Mouse (Mus musculus) MEL (cell line): Measurements from ENCODE around the gene Rsph1. TPM values are rescaled to one million over a fixed set of nuclear protein-coding genes. Genes with fewer than 3 reads are reported as not detected.

ENCODE experiments used
- DNase-seq: peaks from one replicate; pipeline ENCODE4 v3.0.0; 2011; ENCODE audit warnings: low read depth, low spot score
- H3K27ac ChIP-seq: 2 replicates; pipeline ENCODE4 v1.5.1; 2012; ENCODE audit warnings: low read depth, mild to moderate bottlenecking, control low read depth, low read length, moderate library complexity; ENCODE audit not compliant: control insufficient read depth
- H3K27me3 ChIP-seq, 2 experiments: fragments of 150-350 bp in 1 of 2; sonication (generic) in 1 of 2; 2 replicates each; pipeline ENCODE4 v1.6.1; 2012; ENCODE audit warnings: low read length in 2 of 2, mild to moderate bottlenecking in 2 of 2, improper control_type of control experiment in 1 of 2, moderate library complexity in 1 of 2; ENCODE audit not compliant: insufficient read depth in 2 of 2, control insufficient read depth in 1 of 2
- H3K36me3 ChIP-seq, 2 experiments: 2 replicates each; pipeline ENCODE4 v1.6.1; 2012 to 2014; ENCODE audit warnings: low read length in 2 of 2, improper control_type of control experiment in 1 of 2, inconsistent platforms in 1 of 2, mild to moderate bottlenecking in 1 of 2; ENCODE audit not compliant: insufficient read depth in 2 of 2, control insufficient read depth in 1 of 2
- H3K4me1 ChIP-seq, 2 experiments: fragments of 150-350 bp in 1 of 2; sonication (generic) in 1 of 2; 2 replicates each; pipeline ENCODE4 v1.6.1; 2012; ENCODE audit warnings: low read length in 2 of 2, improper control_type of control experiment in 1 of 2, mild to moderate bottlenecking in 1 of 2; ENCODE audit not compliant: insufficient read depth in 2 of 2, control insufficient read depth in 1 of 2
- H3K4me3 ChIP-seq, 2 experiments: fragments of 150-350 bp in 1 of 2; sonication (generic) in 1 of 2; 2 replicates each; pipeline ENCODE4 v1.5.1; 2012; ENCODE audit warnings: low read depth in 2 of 2, low read length in 2 of 2, mild to moderate bottlenecking in 2 of 2, moderate library complexity in 2 of 2, control low read depth in 1 of 2, improper control_type of control experiment in 1 of 2; ENCODE audit not compliant: control insufficient read depth in 1 of 2, insufficient read depth in 1 of 2
- H3K79me2 ChIP-seq: 2 replicates; pipeline ENCODE4 v1.6.1; 2012; ENCODE audit warnings: mild to moderate bottlenecking, low read length, moderate library complexity; ENCODE audit not compliant: control insufficient read depth, poor library complexity, insufficient read depth
- H3K9ac ChIP-seq: 2 replicates; pipeline ENCODE4 v1.6.1; 2012; ENCODE audit warnings: low read depth, mild to moderate bottlenecking, control low read depth, low read length, moderate library complexity; ENCODE audit not compliant: control insufficient read depth, poor library complexity, severe bottlenecking
- H3K9me3 ChIP-seq: fragments of 150-350 bp; sonication (generic); replicated peaks from 2 replicates; pipeline ENCODE4 v1.6.1; 2012; ENCODE audit warnings: mild to moderate bottlenecking, low read length, improper control_type of control experiment, moderate library complexity; ENCODE audit not compliant: insufficient read depth
- BHLHE40 ChIP-seq: IDR thresholded peaks from 2 replicates; pipeline ENCODE4 v1.6.1; 2012; ENCODE audit warnings: low read depth, mild to moderate bottlenecking, inconsistent platforms, low read length, improper control_type of control experiment, borderline replicate concordance
- CHD1 ChIP-seq: IDR thresholded peaks from 2 replicates; pipeline ENCODE4 v1.6.1; 2012; ENCODE audit warnings: low read depth, mild to moderate bottlenecking, inconsistent platforms, low read length, improper control_type of control experiment
- CTCF ChIP-seq, 3 experiments: IDR thresholded peaks in 2 of 3; conservative IDR thresholded peaks in 1 of 3; 2 replicates each; pipeline ENCODE4 v1.5.1; 2011 to 2012; ENCODE audit warnings: low read length in 3 of 3, low read depth in 2 of 3, mild to moderate bottlenecking in 2 of 3, improper control_type of control experiment in 1 of 3, inconsistent platforms in 1 of 3, mixed read lengths in 1 of 3, moderate library complexity in 1 of 3; ENCODE audit not compliant: control insufficient read depth in 1 of 3, insufficient read depth in 1 of 3, poor library complexity in 1 of 3, severe bottlenecking in 1 of 3
- E2F4 ChIP-seq: IDR thresholded peaks from 2 replicates; pipeline ENCODE4 v1.6.1; 2011; ENCODE audit warnings: low read depth, low read length, improper control_type of control experiment, borderline replicate concordance
- EP300 ChIP-seq, 2 experiments: IDR thresholded peaks; 2 replicates each; pipeline ENCODE4 v1.6.1; 2011; ENCODE audit warnings: improper control_type of control experiment in 2 of 2, low read length in 2 of 2, low read depth in 1 of 2, mild to moderate bottlenecking in 1 of 2
- ETS1 ChIP-seq: IDR thresholded peaks from 2 replicates; pipeline ENCODE4 v1.6.1; 2012; ENCODE audit warnings: low read depth, mild to moderate bottlenecking, inconsistent platforms, low read length, improper control_type of control experiment, moderate library complexity
- KAT2A ChIP-seq: conservative IDR thresholded peaks from 2 replicates; pipeline ENCODE4 v1.6.1; 2012; ENCODE audit warnings: low read depth, low read length, improper control_type of control experiment, inconsistent platforms
- MEF2A ChIP-seq: IDR thresholded peaks from 2 replicates; pipeline ENCODE4 v1.6.1; 2014; ENCODE audit warnings: low read depth, mild to moderate bottlenecking, inconsistent platforms, low read length, improper control_type of control experiment; ENCODE audit not compliant: poor library complexity, insufficient replicate concordance, severe bottlenecking; ENCODE audit errors: extremely low read depth
- MXI1 ChIP-seq: IDR thresholded peaks from 2 replicates; pipeline ENCODE4 v1.6.1; 2011; ENCODE audit warnings: mild to moderate bottlenecking, low read depth, low read length, improper control_type of control experiment
- MYB ChIP-seq: IDR thresholded peaks from 2 replicates; pipeline ENCODE4 v1.6.1; 2011; ENCODE audit warnings: mild to moderate bottlenecking, low read depth, low read length, improper control_type of control experiment
- MYC ChIP-seq: IDR thresholded peaks from 2 replicates; pipeline ENCODE4 v1.6.1; 2011; ENCODE audit warnings: low read depth, mild to moderate bottlenecking, low read length, improper control_type of control experiment, moderate library complexity
- POLR2AphosphoS2 ChIP-seq: IDR thresholded peaks from 2 replicates; pipeline ENCODE4 v1.6.1; 2011; ENCODE audit warnings: low read length, improper control_type of control experiment
- POLR2AphosphoS5 ChIP-seq: IDR thresholded peaks from 2 replicates; pipeline ENCODE4 v1.6.1; 2012; ENCODE audit warnings: low read depth, borderline replicate concordance, mild to moderate bottlenecking, inconsistent platforms, low read length, moderate library complexity, mixed read lengths
- RCOR1 ChIP-seq: IDR thresholded peaks from 2 replicates; pipeline ENCODE4 v1.6.1; 2012; ENCODE audit warnings: low read depth, mild to moderate bottlenecking, inconsistent platforms, low read length, improper control_type of control experiment
- SIN3A ChIP-seq: IDR thresholded peaks from 2 replicates; pipeline ENCODE4 v1.6.1; 2012; ENCODE audit warnings: low read length, improper control_type of control experiment, inconsistent platforms
- TAL1 ChIP-seq: IDR thresholded peaks from 2 replicates; pipeline ENCODE4 v1.6.1; 2012; ENCODE audit warnings: mild to moderate bottlenecking, inconsistent platforms, low read length, moderate library complexity, mixed read lengths
- TBP ChIP-seq: IDR thresholded peaks from 2 replicates; pipeline ENCODE4 v1.8.0; 2011; ENCODE audit warnings: low read depth, low read length, improper control_type of control experiment
- TCF12 ChIP-seq: IDR thresholded peaks from 2 replicates; pipeline ENCODE4 v1.6.1; 2014; ENCODE audit warnings: low read depth, mild to moderate bottlenecking, inconsistent platforms, low read length, improper control_type of control experiment, moderate library complexity
- UBTF ChIP-seq: IDR thresholded peaks from 2 replicates; pipeline ENCODE4 v1.6.1; 2012; ENCODE audit warnings: low read depth, mild to moderate bottlenecking, inconsistent platforms, low read length, improper control_type of control experiment, moderate library complexity, borderline replicate concordance; ENCODE audit not compliant: insufficient read depth
- USF1 ChIP-seq: IDR thresholded peaks from 2 replicates; pipeline ENCODE4 v1.6.1; 2014; ENCODE audit warnings: low read depth, mild to moderate bottlenecking, inconsistent platforms, low read length, improper control_type of control experiment, moderate library complexity
- USF2 ChIP-seq, 2 experiments: IDR thresholded peaks; 2 replicates each; pipeline ENCODE4 v1.6.1; 2011 to 2012; ENCODE audit warnings: improper control_type of control experiment in 2 of 2, low read length in 2 of 2, borderline replicate concordance in 1 of 2, inconsistent platforms in 1 of 2, low read depth in 1 of 2, mild to moderate bottlenecking in 1 of 2; ENCODE audit not compliant: insufficient read depth in 1 of 2
- ZNF384 ChIP-seq: IDR thresholded peaks from 2 replicates; pipeline ENCODE4 v1.6.1; 2012; ENCODE audit warnings: low read depth, mild to moderate bottlenecking, inconsistent platforms, low read length, improper control_type of control experiment
- polyA plus RNA-seq, 2 experiments: library from polyadenylated mRNA; stranded (reverse) in 1 of 2; unstranded in 1 of 2; fragments of >175 nt in 1 of 2; fragments of >200 nt in 1 of 2; gene quantifications; 2 replicates each; pipeline versions ENCODE4 v1.2.1 to v1.2.4; 2012; ENCODE audit warnings: low replicate concordance in 2 of 2, low read depth in 1 of 2; ENCODE audit not compliant: insufficient read length in 2 of 2, insufficient read depth in 1 of 2, missing spikeins in 1 of 2
- total RNA-seq: library from RNA; depleted of rRNA; stranded (reverse); fragments of 300-350 nt; gene quantifications from 2 replicates; pipeline ENCODE4 v1.2.3, GENCODE M21; 2012

Rsph1 gene
- total and polyA plus RNA-seq, 3 experiments, result 1.3 to 3.6 TPM; not detected in 1

GRCm38 (mm10) chr17:31324227-31324626 is 47.0 kb upstream of the Rsph1 start:
- no peak for DNase-seq
- no peaks in the 10 kb centered on the region for H3K79me2 ChIP-seq
- H3K9ac ChIP-seq, result no peak overlapping the region
- TF ChIP-seq TBP, result no peak
- no peak for TF ChIP-seq MEF2A
- TF ChIP-seq USF1, result no peak
- TF ChIP-seq MXI1, result no peak
- TF ChIP-seq POLR2AphosphoS5, result no peak
- TF ChIP-seq E2F4, result no peak
- no peak for TF ChIP-seq POLR2AphosphoS2
- no peak for TF ChIP-seq TCF12
- TF ChIP-seq BHLHE40, result no peak
- no peaks in the 10 kb centered on the region for H3K9me3 ChIP-seq
- H3K4me3 ChIP-seq, result no peak overlapping the region
- H3K27ac ChIP-seq, result no peak overlapping the region
- no peaks in the 10 kb centered on the region for H3K4me1 ChIP-seq
- no peaks in the 10 kb centered on the region for H3K27me3 ChIP-seq
- H3K36me3 ChIP-seq, result no peaks in the 10 kb centered on the region; a peak in 1 of 4 replicates

- DNase-seq, result no peak
- H3K79me2 ChIP-seq, result no peaks in the 10 kb centered on the region
- no peaks in the 10 kb centered on the region for H3K9me3 ChIP-seq
- no peaks in the 10 kb centered on the region; a peak in 1 of 4 replicates for H3K36me3 ChIP-seq
- H3K9ac ChIP-seq, result no peak overlapping the region
- H3K27ac ChIP-seq, result no peak overlapping the region
- no peak overlapping the region for H3K4me3 ChIP-seq
- no peaks in the 10 kb centered on the region for H3K27me3 ChIP-seq
- no peaks in the 10 kb centered on the region for H3K4me1 ChIP-seq
- TF ChIP-seq EP300 (IDR thresholded peaks at IDR 0.05; ENCODE audit: low read depth in 1 of 2, low read length in 2 of 2) (no peak), RCOR1 (no peak), TAL1 (no peak), MYB (no peak), BHLHE40 (no peak), CHD1 (no peak), TCF12 (no peak), POLR2AphosphoS2 (no peak), TBP (no peak), KAT2A (no peak), ETS1 (no peak), CTCF (IDR thresholded peaks at IDR 0.05 in 2 of 3, conservative IDR thresholded peaks at IDR 0.05 in 1 of 3; ENCODE audit: control insufficient read depth in 1 of 3, insufficient read depth in 1 of 3, low read depth in 2 of 3, low read length in 3 of 3, poor library complexity in 1 of 3, severe bottlenecking in 1 of 3) (no peak), ZNF384 (no peak), MYC (no peak), SIN3A (no peak), UBTF (no peak), USF2 (IDR thresholded peaks at IDR 0.05; ENCODE audit: borderline replicate concordance in 1 of 2, insufficient read depth in 1 of 2, low read depth in 1 of 2, low read length in 2 of 2) (no peak)
Observed at GRCm38 (mm10) chr17:31323379-31323778, 46.2 kb upstream of the Rsph1 start.
